Mouse (Mus musculus) gastrocnemius, postnatal 4 days (tissue): ENCODE results near the gene Dnttip1. TPM values are rescaled to one million over a fixed set of nuclear protein-coding genes. Genes with fewer than 3 reads are reported as not detected.

Experiments used
- DNase-seq, 2 experiments: peaks; one replicate each; pipeline ENCODE4 v3.0.0; 2021 to 2022; ENCODE audit warnings: low spot score in 2 of 2, mixed read lengths in 2 of 2
- total RNA-seq, 2 experiments: library from RNA; stranded (reverse); gene quantifications; 2 replicates each; pipeline ENCODE4 v1.2.3; 2021

Dnttip1 gene
- total RNA-seq, 2 experiments from 2014 or later = 40.8 to 40.9 TPM

DNA sequence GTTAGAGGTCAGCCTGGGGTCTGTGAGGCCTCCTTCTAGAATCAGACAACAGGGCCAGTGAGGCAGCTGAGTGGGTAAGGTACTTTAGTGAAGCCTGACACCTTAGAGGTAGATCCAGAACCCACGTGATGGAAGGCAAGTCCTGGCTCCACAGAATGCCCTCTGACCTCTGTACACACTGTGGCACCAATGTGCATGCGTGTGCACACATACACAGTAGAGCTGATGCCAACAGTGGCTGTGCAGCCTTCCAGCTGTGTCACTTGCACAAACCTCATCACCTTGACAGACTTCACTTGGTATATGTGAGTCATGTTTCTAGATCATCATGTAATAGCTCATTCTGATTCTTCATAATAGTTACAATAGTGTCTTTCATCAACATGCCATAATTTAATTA lies 6.7 kb downstream of the Dnttip1 start:
- no peak for DNase-seq

DNA sequence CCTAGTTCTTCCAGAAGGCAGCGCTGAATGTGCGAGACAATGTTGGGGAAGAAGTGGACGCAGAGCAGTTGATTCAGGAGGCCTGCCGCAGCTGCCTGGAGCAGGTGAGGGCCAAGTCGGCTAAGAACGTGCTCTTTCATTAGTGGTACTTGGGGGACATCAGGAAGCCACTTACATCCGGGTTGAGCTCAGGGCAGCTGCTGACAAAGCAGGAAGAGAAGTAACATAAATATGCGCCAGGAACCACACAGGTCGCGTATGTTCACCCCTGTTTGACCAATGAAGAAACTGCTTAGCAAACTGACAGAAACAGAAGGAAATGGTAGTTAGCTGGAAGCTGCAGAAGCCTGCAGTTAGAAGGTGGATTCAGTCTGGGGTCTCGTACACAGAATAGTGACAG lies 8.3 kb downstream of the Dnttip1 start:
- no peak for DNase-seq

DNA sequence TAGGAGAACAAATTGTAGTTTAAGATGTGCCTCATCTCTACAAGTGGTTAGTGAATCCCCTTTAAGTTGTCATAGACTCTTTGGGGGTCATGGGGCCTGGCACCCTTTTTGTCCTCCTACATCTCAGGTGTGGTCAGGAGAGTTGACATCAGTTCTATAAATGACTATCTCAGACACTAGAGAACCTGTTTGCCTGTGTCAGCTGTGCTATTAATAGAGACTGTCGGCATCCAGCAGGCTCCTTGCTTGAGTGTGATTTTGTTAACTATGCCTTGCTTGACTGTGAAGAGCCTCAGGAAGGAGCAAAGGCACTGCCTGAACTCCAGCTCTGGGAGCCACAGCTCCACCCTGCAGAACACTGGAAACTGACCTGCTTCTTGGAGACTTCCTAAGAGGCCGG lies 9.0 kb downstream of the Dnttip1 start:
- DNase-seq = no peak

DNA sequence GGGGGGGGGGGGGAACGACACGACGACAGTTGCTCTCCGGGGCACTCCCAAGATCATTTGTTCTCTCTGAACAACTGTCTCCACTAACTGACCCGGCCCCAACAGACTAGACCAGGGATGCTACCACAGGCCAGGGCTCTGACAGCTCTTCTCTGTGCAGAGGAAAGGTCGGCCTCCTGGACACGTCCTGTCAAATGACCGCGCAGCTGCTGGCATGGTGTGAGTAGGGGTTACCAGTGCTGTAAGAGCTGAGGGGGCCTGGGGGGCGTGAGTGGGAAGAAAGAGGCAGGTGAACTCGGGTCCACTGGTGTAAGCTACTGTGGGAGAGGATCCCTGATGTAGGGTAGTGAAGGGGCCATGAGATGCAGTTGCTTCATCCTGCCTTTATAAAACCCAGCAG lies 12.1 kb downstream of the Dnttip1 start:
- no peak for DNase-seq

DNA sequence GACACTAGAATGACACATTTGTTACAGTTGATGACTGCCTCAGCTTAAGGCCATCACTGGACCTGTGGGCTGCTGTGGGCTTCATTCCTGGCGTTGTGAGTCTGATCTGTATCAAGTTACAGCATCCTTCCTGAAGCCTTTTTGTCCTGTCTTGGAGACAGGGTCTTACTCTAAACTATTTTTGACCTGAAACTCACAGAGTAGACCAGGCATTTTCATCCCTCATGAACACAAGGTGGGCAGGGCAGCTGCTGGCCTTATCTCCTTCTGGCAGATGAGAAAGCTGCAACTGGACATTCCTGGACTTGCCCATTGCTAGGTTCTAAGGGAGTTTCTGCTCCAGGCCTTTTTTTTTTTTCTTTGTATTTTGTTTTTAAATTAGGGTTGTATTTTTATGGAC lies 12.9 kb downstream of the Dnttip1 start:
- no peak for DNase-seq

DNA sequence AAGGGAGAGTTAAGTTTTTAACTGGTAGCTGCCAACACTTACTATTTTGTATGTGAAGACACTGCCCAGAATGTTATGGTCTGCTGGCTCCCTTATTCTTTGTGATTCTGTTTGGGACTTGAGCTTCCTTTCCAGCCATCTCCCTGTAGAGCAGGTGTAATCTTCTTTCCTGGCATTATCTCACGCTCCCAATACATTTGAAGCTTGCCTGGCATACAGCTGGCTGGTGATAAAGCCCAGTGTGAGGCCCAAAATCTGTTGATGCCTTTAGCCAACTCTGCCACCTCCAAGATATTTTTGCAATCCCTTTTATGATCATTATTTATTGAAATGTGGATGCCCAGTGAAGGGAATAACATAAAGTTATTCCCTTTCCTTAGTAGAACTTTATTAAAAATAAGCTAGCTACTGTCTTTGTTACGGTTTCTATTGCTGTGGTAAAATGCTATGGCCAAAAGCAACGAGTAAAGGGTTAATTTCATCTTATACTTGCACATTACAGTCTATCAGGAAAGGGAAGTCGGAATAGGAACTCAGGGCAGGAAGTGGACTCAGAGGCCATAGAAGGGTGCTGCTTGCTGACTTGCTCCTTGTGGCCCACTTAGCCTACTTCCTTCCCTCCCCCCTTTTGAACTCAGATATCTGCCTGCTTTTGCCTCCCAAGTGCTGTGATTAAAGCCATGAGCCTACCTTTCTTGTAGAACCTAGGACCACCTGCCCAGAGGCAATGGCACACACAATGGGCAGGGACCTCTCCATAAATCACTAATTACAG lies 14.5 kb downstream of the Dnttip1 start:
- no peak for DNase-seq

DNA sequence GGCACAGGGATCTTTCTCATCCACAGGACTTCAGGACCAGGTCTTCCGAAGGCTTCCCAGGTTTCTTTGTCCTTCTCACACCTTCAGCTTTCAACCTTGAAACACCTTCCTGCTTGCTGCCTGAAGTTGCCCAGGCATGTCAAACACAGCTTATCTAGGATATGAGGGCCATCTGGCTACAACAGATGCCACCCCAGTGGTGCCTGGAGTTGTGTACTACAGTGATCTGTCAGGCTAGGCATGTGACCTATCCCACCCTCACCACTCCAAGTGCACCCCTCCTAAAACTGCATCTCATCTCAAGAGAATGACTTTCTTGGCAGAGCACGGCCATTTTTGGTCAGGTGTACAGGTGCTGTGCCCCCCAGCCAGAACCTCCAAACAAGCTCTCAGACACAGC lies 15.7 kb downstream of the Dnttip1 start:
- no peak for DNase-seq

DNA sequence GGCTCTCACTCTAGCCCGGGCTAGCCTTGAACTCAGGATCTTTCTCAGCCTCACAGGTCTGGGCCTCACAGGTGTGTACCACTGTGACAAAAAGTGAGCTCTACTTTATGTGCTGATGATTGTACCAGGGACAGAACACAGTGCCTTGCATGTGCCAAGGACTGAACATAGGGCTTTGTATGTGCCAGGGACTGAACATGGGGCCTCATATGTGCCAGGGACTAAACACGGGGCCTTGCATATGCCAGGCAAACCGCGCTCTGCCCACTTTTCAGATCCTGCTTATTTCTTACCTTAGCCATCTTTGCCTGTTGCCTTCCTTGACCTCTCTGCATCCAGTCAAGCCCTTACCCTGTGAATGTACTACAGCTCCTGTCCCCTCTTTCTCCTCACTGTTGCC lies 16.2 kb downstream of the Dnttip1 start:
- no peak for DNase-seq

DNA sequence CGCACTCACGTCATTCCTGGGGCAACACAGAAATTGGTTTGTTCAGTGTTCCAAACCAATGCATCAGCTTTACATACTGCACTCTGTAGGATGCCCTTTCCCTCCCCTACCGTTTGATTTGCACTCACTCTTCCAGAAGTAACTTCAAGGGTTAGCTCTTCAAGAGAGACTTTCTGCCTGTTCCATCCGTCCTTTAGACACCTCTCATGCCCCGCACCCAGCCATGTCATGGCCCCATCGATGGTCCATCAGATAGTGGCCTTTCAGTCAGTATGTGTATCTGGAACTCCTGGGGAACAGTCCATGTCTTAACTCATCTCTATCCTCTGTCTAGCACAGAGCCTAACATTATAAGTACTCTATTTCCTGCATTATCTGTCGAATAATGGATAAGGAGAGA lies 16.8 kb downstream of the Dnttip1 start:
- DNase-seq = no peak

DNA sequence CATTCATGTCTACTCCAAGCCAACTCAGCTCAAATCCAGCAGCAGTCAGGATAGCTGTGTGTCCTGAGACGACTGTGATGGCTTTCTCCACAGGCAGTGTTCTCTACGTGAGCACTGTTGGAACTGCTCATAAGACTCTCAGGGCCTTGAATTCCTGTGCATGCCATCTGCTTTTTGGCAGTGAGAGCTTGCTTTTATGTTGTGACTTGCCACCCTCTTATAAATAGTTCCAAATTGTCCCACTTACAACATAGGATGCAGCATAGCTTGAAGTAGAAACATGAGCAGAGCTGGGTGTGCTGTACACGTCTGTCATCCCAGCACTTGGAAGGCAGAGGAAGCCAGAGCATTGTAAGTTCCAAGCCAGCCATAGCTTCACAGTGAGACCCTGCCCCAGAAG lies 20.1 kb downstream of the Dnttip1 start:
- no peak for DNase-seq

DNA sequence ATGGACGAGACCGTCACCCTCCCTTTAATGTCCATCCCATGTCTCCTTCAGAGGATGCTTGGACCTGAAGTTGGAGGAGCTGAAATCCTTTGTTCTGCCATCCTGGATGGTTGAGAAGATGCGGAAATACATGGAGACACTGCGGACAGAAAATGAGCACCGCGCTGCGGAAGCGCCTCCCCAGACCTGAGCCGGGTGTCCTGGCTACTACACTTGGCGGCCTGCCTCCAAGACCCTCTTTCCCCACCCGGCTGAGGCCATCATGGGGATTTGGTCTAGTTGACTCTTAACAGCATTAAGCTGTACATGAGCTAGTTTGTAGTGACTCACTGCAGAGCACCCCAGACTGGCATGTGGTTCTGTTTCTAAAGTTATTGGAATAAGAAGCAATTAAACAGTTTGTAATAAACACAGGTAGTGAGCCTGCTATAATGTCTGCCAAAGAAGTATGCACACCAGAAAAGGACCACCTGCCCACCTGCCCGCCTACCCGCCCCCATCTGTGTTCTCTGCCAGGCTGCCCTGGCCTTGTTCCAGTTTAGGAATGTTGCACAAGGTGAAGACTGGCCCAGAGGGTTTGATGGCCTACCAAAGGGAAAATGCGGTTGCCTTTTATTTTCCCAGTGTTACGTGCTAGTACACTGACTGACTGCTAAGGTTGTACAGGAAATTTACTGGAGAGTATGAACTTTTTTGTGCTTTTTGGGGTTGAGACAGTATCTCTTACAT lies 22.2 kb downstream of the Dnttip1 start:
- DNase-seq = no peak

DNA sequence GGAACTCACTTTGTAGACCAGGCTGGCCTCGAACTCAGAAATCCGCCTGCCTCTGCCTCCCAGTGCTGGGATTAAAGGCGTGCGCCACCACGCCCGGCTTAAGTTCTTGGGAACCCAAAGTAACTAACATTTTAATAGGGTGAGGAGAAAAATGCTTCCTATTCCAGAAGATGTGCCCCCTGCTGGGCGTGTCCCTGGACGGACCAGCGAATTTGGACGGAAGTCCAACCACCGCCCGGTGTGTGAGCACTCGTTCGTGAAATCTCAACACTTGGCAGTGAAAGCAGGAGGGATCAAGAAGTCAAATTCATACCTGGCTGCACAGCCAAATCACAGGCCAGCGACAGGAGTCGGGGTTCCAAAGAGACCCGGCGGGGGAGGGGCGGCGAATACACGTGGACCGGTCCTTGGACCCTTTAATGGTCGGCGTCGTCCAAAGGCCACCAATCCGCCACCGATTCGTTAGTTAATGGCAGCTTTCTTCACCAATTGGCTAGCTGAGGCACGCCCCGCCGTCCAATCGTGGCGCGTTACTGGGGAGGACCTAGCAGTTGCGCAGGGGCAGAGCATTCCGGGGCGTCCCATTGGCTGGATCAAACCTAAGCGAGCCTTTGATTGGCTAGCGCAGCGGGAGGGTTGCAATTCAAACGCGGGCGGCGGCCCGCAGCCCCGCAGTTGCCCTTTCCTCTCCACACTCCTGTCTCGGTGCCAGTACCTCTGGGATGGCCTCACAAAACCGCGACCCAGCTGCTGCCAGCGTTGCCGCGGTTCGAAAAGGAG lies 23.7 kb downstream of the Dnttip1 start, which contains the start of gene Ube2c:
Gene Ube2c, plus strand, starts transcription at position 641 of the 780 bp plus-strand sequence.
- peak; percentile 94 to 96 for DNase-seq

DNA sequence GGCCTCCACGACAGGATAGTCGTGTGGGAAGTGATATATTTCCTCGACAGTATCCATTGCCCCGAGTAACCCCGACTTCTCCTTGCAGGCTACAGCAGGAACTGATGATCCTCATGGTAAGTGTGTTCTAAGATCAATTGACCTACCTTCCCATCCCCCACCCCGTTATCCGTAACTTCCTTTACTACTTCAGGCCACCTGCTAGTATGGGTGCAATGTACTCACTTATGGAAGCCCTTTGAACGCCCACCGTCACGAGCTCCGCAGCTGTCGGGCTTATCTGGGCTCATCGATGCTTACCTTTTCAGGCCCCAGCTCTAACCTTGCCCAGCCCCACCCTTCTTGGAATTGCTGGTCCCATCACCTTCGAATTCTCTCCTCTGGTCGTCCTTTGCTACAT lies 24.5 kb downstream of the Dnttip1 start:
- DNase-seq = no peak

DNA sequence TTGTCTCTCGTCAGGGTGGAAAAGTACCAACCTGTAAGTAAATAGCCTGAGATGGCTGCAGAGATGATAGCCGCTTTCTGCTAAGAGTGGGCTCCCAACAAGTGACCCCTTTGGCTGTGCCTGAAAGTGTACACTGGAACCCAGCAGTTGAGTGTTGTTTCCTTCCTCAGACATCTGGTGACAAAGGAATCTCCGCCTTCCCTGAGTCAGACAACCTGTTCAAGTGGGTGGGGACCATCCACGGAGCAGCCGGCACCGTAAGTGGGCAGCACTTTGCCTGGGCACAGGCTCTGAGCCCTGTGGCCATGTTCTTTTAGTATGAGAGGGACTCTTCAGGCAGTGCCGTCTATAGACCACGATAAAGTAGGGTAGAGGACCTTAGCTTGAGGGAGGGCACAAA lies 25.3 kb downstream of the Dnttip1 start:
- no peak for DNase-seq

DNA sequence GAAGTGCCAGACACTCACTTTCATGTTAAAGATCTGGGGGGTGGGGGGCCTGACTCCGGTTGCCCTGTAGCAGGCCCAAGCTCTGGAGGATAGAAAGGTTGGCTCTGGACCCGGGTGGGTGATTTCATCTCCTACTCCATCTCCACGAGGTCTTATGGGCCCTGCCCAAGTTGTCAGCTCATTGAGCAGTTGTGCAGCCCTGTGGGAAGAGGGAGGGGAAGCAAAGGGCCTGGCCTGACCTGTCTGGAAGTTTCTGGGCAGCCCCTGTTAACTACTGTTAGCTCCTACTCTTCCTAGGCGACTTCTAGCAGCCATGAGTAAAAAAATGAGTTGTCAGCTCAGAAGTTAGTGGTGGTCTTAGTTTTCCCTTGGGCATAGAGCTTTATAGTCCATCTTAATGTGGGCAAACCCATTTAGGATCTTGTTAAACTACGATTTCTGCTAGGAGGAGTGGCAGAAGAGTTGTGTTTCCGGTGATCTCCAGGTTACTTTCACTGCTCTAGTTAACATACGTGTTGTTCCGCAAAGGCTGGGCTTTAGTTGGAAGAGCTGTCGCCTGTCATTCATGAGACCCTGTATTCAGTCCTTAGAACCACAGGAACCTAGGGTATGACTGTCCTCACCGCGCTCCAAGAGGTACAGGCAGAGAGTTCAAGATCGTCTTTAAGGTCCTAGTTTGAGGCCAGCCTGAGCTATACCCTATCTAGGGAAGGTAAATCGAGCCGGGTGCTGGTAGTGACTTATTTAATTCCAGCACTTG lies 27.6 kb downstream of the Dnttip1 start:
- DNase-seq = no peak

DNA sequence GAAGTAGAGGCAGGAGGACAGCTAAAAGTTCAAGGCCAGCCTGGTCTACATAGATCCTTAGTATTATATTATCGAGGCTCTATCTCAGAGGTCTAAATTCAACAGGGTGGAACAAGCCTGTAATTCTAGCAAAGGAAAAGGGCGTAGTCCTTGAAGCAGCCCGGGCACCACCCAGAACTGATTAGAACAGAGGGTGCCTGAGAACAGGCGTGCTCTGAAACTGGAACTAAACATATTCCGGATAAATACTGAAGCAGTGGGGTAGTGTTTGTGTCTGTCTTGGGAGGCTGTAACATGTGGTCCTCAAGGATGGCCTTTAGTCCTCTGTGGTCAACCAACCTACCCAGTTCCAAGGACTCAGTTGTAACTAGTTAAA lies 28.2 kb downstream of the Dnttip1 start:
- DNase-seq = no peak

DNA sequence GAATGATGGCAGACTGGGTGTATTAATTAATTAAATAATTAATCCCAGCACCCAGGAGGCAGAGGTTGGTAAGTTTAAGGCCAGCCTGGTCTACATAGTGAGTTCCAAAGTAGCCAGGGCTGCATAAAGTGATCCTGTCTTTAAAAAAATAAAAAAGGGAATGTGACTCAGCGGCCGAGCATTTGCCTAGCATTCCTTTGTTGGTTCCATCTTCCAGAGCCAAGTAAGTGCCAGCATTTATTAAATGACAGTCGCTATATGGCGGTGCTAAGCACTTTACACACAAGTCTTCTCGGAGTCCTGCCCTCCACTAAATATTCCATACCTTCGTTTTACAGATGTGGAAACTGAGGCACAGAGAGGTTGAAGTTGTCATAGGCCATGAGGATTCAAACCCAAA lies 30.3 kb downstream of the Dnttip1 start:
- no peak for DNase-seq

DNA sequence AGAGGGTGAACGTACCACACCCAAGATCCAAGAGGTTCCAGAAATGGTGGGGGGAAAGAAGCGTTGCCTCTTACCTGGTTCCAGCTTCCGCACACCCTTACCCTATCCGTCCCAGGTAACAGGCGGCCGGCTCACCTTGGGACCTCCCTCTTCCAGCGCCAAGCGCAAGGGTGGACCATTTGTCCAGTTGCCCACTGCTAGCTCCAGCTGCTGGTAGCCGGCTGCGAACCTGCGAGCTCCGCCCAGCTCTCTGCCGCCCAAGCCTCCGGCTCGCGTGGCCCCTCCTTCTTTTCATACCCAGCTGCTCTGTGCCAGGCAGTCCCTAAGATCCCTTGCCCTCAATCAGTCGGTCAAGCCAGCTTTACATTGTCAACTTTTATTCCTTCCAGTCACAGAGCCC lies 31.0 kb downstream of the Dnttip1 start:
- no peak for DNase-seq

DNA sequence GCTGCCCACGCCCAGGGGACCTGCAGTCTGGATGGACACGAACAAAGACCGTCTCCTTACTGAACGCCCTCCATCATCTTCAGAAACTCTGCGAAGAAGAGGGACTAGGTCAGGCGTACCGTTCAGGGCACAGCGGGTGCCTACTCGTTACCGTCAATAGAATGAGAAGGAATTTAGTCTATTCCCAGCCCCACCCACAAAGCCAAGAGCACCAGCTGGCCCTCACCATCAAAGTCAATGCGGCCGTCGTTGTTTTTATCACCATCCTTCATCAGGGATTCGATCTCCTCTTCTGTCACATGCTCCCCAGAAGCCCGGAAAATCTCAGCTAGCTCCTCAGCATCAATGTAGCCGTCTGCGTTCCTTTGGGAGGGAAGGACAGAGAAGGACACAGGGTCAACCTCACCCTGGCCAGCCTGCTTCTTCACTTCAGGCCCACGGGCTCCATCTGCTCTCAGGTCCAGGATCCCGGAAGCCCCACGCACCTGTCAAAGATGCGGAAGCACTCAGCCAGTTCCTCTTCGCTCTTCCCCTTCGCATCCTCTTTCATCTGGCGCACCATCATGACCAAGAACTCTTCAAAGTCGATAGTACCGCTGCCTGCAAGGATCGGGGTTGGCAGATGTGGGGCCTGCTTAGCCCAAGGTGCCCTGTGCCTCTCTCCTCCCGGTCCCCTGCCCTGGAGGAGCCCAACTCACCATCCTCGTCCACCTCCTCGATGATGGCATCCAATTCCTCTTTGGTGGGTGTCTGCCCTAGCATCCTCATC lies 31.6 kb downstream of the Dnttip1 start:
- no peak for DNase-seq

DNA sequence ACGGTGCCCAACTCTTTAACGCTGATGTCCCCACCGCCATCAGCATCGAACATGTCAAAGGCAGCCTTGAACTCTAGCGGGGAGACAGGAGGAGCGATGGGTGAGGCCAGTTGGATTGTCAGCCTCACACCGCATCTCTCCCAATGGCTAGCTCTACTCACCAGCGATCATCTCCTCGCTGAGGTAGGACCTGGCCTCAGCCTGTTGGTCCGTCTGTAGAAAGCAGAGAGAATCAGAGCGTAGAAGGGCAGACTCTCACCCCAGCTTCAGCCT lies 32.2 kb downstream of the Dnttip1 start:
- no peak for DNase-seq

DNA sequence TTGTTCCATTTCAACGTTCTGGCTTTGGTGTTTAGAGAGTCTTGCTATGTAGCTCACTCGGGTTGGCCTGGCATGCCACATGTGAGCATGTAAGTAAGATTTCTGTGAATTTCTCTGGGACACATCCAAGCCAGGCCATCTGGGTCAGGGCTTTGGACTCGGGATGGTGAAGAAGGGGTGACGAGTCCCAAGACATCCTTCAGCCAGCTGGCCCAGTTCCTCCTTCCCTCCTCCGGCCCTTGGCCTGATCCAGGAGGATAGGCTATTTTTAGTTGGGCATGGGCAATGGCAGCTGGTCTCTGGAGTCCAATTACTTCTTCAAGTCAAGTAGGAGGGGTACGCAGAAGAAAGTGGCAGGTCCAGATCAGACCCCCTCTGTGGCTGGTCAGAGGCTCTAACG lies 33.0 kb downstream of the Dnttip1 start:
- no peak for DNase-seq
